Mouse (Mus musculus) neutrophil, adult 5-6 weeks (primary cell): ENCODE data around the gene Usf3. TPM values are rescaled to one million over a fixed set of nuclear protein-coding genes. Genes with fewer than 3 reads are reported as not detected.

ENCODE experiments used
- ATAC-seq: fragments of 151-379, 151-347 bp; 2 replicates; pipeline ENCODE4 v1.8.0; 2017; ENCODE audit warnings: mild to moderate bottlenecking, moderate TSS enrichment; ENCODE audit not compliant: insufficient number of reproducible peaks, poor library complexity, low FRiP score, severe bottlenecking; ENCODE audit errors: extremely low read depth
- total RNA-seq: library from RNA; stranded (forward); fragments of 200-1000 nt; gene quantifications from 2 replicates; pipeline ENCODE4 v1.2.3, GENCODE M21; 2017

Usf3 gene
- total RNA-seq, 1 experiment from 2014 or later: 38.1 TPM

- ATAC-seq: no peak
Measured at GRCm38 (mm10) chr16:44215513-44215912, 42.5 kb downstream of the Usf3 start.

- ATAC-seq: no peak
Measured at GRCm38 (mm10) chr16:44216417-44216816, 43.4 kb downstream of the Usf3 start.

- ATAC-seq: no peak
Measured at GRCm38 (mm10) chr16:44221463-44221862, 48.4 kb downstream of the Usf3 start.

GRCm38 (mm10) chr16:44226706-44227291 is 53.8 kb downstream of the Usf3 start:
- ATAC-seq: no peak

GRCm38 (mm10) chr16:44233019-44233418 is 60.0 kb downstream of the Usf3 start:
- ATAC-seq: no peak

GRCm38 (mm10) chr16:44237836-44238235 is 64.8 kb downstream of the Usf3 start:
- no peak for ATAC-seq

GRCm38 (mm10) chr16:44238835-44239263 is 65.8 kb downstream of the Usf3 start:
- no peak for ATAC-seq

GRCm38 (mm10) chr16:44240406-44240805 is 67.4 kb downstream of the Usf3 start:
- no peak for ATAC-seq

GRCm38 (mm10) chr16:44242633-44243032 is 69.6 kb downstream of the Usf3 start:
- peak; percentile 95 for ATAC-seq

- no peak for ATAC-seq
Measured at GRCm38 (mm10) chr16:44243323-44243722, 70.3 kb downstream of the Usf3 start.

- ATAC-seq: no peak
Measured at GRCm38 (mm10) chr16:44249985-44250384, 76.9 kb downstream of the Usf3 start.

GRCm38 (mm10) chr16:44252735-44253134 is 79.7 kb downstream of the Usf3 start:
- ATAC-seq: no peak

GRCm38 (mm10) chr16:44253797-44254634 is 81.0 kb downstream of the Usf3 start:
- no peak for ATAC-seq

GRCm38 (mm10) chr16:44254698-44255097 is 81.7 kb downstream of the Usf3 start:
- ATAC-seq: no peak

GRCm38 (mm10) chr16:44257476-44257875 is 84.4 kb downstream of the Usf3 start:
- no peak for ATAC-seq

GRCm38 (mm10) chr16:44264916-44265315 is 91.9 kb downstream of the Usf3 start:
- ATAC-seq: no peak

GRCm38 (mm10) chr16:44265562-44265961 is 92.5 kb downstream of the Usf3 start:
- ATAC-seq: no peak

- ATAC-seq: no peak
Measured at GRCm38 (mm10) chr16:44268541-44269215, 95.6 kb downstream of the Usf3 start.

GRCm38 (mm10) chr16:44269578-44269977 is 96.5 kb downstream of the Usf3 start:
- ATAC-seq: no peak

GRCm38 (mm10) chr16:44270606-44271005 is 97.6 kb downstream of the Usf3 start:
- no peak for ATAC-seq
